Mouse (Mus musculus) frontal cortex, postnatal 25 days (tissue): Measurements from ENCODE around the gene Lamc1.

Source experiments
- DNase-seq, 2 experiments: peaks; one replicate each; pipeline ENCODE4 v3.0.0; 2022; ENCODE audit warnings: low spot score in 2 of 2

The Lamc1 gene

GRCm38 (mm10) chr1:153191943-153192329 is 140.7 kb downstream of the Lamc1 start:
- no peak for DNase-seq

GRCm38 (mm10) chr1:153191237-153191942 is 141.2 kb downstream of the Lamc1 start:
- DNase-seq: no peak

- DNase-seq: no peak
Measured at GRCm38 (mm10) chr1:153188081-153188480, 144.5 kb downstream of the Lamc1 start.

- no peak for DNase-seq
Measured at GRCm38 (mm10) chr1:153185828-153186803, 146.5 kb downstream of the Lamc1 start, which contains the start of gene Lamc2. TSS of gene Lamc2 (minus strand) at chr1:153186447.

- peak; percentile 17 to 28 for DNase-seq
Measured at GRCm38 (mm10) chr1:153180586-153181289, 151.8 kb downstream of the Lamc1 start.

GRCm38 (mm10) chr1:153180160-153180559 is 152.4 kb downstream of the Lamc1 start:
- no peak for DNase-seq

- DNase-seq: no peak
Measured at GRCm38 (mm10) chr1:153174801-153175200, 157.8 kb downstream of the Lamc1 start.

- no peak for DNase-seq
Measured at GRCm38 (mm10) chr1:153173276-153173675, 159.3 kb downstream of the Lamc1 start.

- no peak for DNase-seq
Measured at GRCm38 (mm10) chr1:153172291-153172731, 160.3 kb downstream of the Lamc1 start.

- no peak for DNase-seq
Measured at GRCm38 (mm10) chr1:153171011-153171410, 161.6 kb downstream of the Lamc1 start.
